Mouse (Mus musculus) granulocyte monocyte progenitor cell, adult 5-6 weeks (primary cell): ENCODE measurements around the gene Ubash3a. TPM values are rescaled to one million over a fixed set of nuclear protein-coding genes. Genes with fewer than 3 reads are reported as not detected.

Experiments used
- ATAC-seq: replicated peaks from 2 replicates; pipeline ENCODE4 v1.8.0; 2016; ENCODE audit warnings: mild to moderate bottlenecking, moderate TSS enrichment, inconsistent platforms; ENCODE audit not compliant: poor library complexity, severe bottlenecking
- total RNA-seq, 2 experiments: library from RNA; stranded (forward) in 1 of 2; stranded (reverse) in 1 of 2; fragments of 200-712, 200-1000 nt in 1 of 2; fragments of >200 nt in 1 of 2; fragmentation: Nextera tagmentation in 1 of 2; gene quantifications; 2 replicates each; pipeline ENCODE4 v1.2.3; 2014 to 2017

Gene Ubash3a
- total RNA-seq, 2 experiments from 2014 or later = 36.4 to 39.5 TPM

GRCm38 (mm10) chr17:31276922-31277918 is 69.5 kb downstream of the Ubash3a start, which contains the start of gene Rsph1:
Gene Rsph1, minus strand, starts transcription at chr17:31277383.
- peak; percentile 84 for ATAC-seq

DNA sequence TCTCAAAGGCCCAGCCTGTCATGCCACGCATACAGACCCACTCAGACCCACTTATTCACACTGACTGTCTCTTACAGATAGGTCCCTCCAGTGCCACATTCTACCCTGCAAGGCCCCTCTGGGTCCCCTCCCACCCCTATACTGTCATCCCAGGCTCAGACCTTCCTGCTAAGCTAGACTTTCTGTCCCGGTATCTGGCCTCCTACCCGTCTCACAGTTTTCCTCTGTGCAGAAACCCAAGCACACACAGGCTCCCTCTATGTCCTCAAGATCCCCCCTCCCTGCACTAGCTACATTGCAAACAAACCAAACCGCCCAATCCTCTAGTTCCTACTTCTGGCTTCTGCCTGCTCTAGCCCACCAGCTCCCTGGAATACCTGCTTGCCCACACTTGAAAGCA is 70.3 kb downstream of the Ubash3a start:
- no peak for ATAC-seq

GRCm38 (mm10) chr17:31279541-31279940 is 71.9 kb downstream of the Ubash3a start:
- ATAC-seq = no peak

DNA sequence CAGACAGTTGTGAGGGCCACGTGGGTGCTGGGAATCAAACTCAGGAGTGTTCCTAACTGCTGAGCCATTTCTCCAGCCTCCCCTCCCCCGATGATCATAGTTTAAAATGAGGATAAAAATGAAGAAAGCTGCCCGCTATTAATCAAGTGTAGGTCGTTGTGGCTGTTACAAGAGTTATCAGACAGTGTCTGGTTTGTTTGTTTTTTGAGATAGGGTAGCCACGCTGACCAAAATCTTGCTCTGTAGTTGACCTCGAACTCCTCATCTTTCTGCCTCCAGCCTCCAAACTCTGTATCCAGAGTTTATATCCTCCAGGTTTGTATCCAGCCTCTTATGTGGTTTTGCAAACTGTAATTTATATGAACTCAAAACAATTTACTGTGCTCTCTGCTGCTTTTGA is 72.6 kb downstream of the Ubash3a start:
- ATAC-seq = no peak

DNA sequence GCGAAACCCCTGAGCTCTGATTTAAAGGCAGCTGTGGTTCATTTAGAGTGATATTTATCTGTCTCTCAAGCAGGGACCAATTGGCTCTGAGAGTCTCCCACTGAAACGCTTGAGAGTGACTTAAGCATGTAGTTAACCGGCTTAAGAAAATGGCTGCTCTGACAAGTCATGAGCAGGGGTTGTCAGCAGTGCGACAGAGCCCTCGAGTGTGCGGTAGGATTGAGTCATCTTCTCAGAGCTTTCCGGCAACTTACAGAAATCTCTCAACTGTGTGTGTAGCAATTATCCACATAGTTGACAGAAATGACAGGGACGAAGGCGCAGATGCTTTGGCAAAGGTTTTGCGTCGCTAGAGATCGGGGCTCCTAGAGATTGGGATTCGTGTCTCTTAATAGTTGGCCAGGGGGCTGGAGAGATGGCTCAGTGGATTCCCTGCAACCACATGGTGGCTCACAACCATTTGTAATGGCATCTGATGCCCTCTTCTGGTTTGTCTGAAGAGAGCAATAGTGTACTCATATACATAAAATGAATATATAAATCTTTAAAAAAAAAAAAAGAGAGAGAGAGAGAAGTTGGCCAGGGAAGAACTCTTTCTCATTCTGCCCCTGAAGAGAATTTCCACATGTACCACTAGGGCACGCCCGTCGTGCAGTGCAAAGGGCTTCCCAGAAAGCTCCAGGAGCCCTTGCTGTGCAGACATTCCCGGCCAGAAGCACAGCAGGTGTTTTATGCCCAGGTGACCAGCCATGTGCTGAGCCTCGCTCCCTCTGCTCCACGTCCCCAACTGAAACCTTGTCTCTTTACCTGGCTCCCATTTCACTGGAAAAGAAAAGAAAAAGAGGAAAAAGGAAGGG is 74.4 kb downstream of the Ubash3a start:
- peak; percentile 50 for ATAC-seq

DNA sequence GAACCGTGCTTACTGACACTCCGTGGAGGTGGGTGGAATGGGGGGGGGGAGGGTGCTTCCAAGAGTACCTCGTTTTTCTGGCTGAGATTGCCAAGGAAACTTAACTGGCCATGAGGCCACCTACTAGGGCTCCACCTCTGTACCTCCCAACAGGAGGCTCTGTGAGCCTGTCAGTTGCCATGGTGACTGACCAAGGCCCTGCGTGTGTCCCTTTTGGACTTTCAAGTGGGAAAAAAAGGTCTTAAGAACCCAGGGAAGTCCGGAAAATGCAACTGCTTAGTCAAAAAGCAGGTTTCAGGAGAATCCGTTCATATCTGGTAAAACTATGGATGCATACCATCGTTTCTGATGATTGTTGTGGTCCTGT is 75.0 kb downstream of the Ubash3a start:
- no peak for ATAC-seq

DNA sequence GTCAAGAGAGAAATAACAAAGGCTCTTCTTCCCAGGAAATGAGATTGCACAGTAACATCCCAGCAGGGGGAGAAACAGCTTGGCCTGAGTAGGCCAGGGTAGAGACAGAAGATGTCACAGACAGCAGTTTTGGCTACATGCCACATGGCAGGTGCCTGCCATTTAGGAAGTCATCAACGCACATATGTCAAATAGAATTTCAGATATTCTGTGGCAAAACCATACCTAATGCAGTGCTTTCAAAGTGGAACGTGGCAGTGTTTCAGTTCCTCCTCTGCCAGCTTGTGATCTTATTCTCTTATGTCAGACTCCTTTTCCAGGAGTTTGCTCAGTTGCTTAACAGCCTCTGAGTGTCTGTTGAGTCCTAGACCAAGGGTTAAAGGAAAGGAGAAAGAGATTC is 78.2 kb downstream of the Ubash3a start:
- peak; percentile 69 for ATAC-seq

GRCm38 (mm10) chr17:31286492-31286891 is 78.8 kb downstream of the Ubash3a start, which contains the start of gene Slc37a1:
Gene Slc37a1, plus strand, starts transcription at chr17:31286792.
- ATAC-seq = no peak

DNA sequence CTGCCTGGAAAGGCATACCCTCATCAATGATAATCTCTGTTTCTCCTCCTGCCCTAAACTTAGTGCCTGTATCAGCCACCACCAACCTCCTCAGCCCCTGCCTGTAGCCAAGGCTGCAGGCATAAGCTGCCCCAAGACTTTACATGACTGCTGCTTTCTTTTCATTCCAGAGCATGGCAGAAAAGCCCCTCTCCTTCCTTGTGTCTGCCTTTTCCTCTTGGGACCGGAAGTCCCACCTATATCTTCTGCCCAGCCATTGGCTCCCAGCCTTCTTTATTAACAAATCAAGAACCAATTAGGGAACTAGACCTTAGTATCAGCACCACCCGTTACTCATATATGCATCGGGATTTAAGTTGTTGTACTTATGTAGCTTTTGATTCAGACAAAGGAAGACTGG is 79.5 kb downstream of the Ubash3a start:
- ATAC-seq = no peak

DNA sequence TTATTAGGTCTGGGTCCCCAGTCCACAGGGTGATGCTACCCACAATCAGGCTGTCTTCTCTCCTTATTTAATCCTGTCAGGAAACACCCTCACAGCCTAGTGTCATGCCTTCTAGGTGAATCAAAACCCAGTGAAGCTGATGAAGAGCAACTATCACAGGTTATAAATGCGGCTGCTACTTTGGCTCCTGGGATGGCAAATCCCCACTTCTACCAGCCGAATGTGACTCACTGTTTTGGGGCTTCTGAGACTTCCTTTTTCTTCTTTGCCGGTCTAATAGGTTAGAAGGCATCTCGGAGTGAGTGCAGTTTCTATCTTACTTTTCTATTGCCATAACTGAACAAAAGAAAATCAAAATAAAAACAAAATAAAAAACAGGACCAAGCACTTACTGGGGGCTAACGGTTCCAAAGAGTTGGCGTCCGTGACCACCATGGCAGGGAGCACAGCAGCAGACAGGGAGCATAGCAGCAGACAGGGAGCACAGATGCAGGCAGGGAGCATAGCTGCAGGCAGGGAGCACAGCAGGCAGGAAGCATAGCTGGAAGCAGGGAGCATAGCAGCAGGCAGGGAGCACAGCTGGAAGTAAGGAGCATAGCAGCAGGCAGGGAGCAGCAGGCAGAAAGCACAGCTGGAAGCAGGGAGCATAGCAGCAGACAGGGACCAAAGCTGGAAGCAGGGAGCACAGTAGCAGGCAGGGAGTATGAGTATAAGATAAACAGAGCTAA is 81.5 kb downstream of the Ubash3a start:
- ATAC-seq = no peak

DNA sequence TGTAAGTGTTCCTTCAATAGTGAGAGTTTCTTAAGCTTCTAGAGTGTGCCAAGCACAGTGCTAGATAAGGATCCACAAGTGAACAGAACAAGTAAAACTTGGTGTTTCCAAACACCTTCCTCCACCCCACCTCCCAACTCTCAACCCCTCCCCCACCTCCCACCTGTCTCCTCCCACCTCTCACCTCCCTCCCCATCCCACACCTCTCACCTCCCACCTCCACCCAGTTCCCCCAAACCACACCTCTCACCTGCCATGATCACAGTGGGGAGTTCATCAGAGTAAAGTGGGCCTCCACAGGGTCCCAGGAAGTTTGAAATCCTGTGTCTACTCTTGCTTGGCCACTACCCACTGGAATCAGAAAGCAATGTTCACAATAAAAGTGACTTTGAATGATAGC is 82.6 kb downstream of the Ubash3a start:
- ATAC-seq = no peak

DNA sequence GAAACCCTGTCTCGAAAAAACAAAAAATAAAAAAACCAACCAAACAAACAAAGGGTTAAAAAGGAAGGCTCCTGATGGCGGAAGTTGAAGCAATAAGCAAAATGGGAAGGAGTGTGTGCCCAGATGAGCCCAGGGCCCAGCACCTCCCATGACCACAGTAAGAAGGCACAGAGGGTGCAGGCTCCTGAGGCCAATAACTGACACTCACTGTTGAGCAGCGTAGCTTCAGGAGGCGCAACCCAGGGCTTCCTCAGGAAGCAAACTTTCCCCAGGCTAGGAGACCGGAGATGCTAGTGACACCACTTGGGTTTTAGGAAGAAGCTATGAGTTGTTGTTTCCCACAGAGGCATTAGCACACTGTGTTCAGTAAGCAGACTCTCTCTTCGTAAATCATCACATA is 83.2 kb downstream of the Ubash3a start:
- ATAC-seq = peak; percentile 82

- no peak; the same call in 1 of the 2 replicates for ATAC-seq
These were observed 86.9 kb downstream of the Ubash3a start for GRCm38 (mm10) chr17:31294363-31295214.

DNA sequence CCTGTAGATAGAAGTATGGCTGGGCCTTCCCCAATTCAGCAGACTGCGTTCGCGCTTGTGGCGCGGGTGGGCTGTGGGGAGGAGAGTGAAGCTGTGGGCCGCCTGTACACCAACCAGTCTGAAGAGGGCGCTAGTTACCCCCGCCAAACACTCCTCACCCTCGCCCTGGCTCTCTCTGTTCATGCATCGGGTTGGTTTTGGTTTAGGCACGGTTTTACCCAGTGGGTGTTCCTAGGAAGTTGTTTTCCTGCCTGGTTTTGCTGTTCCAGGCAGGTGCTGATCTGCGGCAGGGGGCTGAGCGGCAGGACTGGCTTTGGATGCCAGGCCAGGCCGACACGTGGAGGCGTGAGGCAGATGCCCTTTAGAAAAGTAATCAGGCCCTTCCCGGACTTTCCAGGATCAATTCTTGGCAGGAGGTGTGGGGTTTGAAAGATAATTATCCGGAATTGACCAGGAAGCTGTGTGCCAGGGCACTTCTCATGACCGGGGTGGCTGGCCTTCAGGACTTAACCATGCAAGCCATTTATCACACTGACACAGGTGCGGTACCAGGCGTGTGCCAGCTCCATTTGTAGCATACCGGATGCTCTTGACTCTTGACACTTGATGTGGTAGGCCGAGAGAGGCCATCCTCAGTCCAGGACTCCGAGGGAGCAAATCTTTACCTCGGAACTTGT is 87.7 kb downstream of the Ubash3a start:
- ATAC-seq = peak; percentile 61

GRCm38 (mm10) chr17:31295892-31296781 is 88.5 kb downstream of the Ubash3a start:
- peak; percentile 78 for ATAC-seq
